Mouse (Mus musculus) neural tube, embryonic 15.5 days (tissue): Measurements from ENCODE around the gene Gstt1. TPM values are rescaled to one million over a fixed set of nuclear protein-coding genes. Genes with fewer than 3 reads are reported as not detected.

Experiments
- ATAC-seq: fragments of 200-750 bp; cut with Nextera tagmentation; 2 replicates; pipeline ENCODE4 v1.8.0; 2017; ENCODE audit warnings: mild to moderate bottlenecking, moderate TSS enrichment, moderate library complexity; ENCODE audit not compliant: low FRiP score
- H3K27ac ChIP-seq: fragments of 300-500 bp; sonication (generic); replicated peaks from 2 replicates; pipeline ENCODE4 v1.5.1; 2015; ENCODE audit warnings: mild to moderate bottlenecking, inconsistent platforms
- H3K27me3 ChIP-seq: fragments of 300-500 bp; sonication (generic); replicated peaks from 2 replicates; pipeline ENCODE4 v1.6.1; 2015; ENCODE audit warnings: inconsistent platforms
- H3K36me3 ChIP-seq: fragments of 300-500 bp; sonication (generic); 2 replicates; pipeline ENCODE4 v1.6.1; 2015; ENCODE audit warnings: inconsistent platforms
- H3K4me1 ChIP-seq: fragments of 300-500 bp; sonication (generic); 2 replicates; pipeline ENCODE4 v1.6.1; 2015; ENCODE audit warnings: inconsistent platforms
- H3K4me2 ChIP-seq: fragments of 300-500 bp; sonication (generic); 2 replicates; pipeline ENCODE4 v1.6.1; 2015; ENCODE audit warnings: inconsistent platforms, mild to moderate bottlenecking, moderate library complexity
- H3K4me3 ChIP-seq: fragments of 300-500 bp; sonication (generic); replicated peaks from 2 replicates; pipeline ENCODE4 v1.5.1; 2015; ENCODE audit warnings: mild to moderate bottlenecking, inconsistent platforms
- H3K9ac ChIP-seq: fragments of 300-500 bp; sonication (generic); replicated peaks from 2 replicates; pipeline ENCODE4 v1.6.1; 2015; ENCODE audit warnings: mild to moderate bottlenecking, inconsistent platforms
- H3K9me3 ChIP-seq: fragments of 300-500 bp; sonication (generic); replicated peaks from 2 replicates; pipeline ENCODE4 v1.6.1; 2016; ENCODE audit warnings: inconsistent platforms
- WGBS: fragments of 180-500 bp; shearing (Covaris S2); methylation state at CpG from one replicate; pipeline ENCODE4 v1.1.7; 2015; ENCODE audit warnings: mixed read lengths; 5-methylcytosine and 5-hydroxymethylcytosine counted together
- polyA plus RNA-seq: library from polyadenylated mRNA; unstranded; fragments of >200 nt; fragmentation: Nextera tagmentation; extraction: Ambion mirVana; gene quantifications from 2 replicates; pipeline ENCODE4 v1.2.1, GENCODE M21; 2015

The Gstt1 gene
- polyA plus RNA-seq, 1 experiment from 2014 or later, result 13.8 TPM

DNA sequence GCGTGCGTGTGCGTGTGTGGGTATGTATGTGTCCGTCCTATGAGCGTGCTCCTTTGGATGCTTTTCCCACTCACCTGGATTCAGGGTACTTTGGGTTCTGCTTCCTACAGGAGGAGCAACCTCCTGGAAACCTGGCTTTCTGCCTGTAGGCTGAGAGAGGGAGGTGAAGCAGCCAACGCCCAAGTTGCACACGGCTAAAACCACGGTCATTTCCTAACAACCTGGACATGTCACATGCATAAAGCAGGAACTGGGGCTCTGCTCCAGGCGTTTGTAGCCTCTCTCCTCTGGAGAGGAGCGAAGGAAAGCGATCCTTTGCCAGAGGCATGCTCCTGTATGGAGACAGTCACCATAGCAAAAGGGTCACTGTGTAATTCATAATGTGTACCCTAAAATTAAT lies 41.7 kb downstream of the Gstt1 start:
- ATAC-seq, result no peak
- H3K9me3 ChIP-seq, result no peaks in the 10 kb centered on the region
- peaks cover 37% of the 10 kb centered on the region for H3K36me3 ChIP-seq
- no peaks in the 10 kb centered on the region for H3K27me3 ChIP-seq
- no peak overlapping the region for H3K4me2 ChIP-seq
- no peak overlapping the region for H3K27ac ChIP-seq
- 97% methylated on average over 11 of the region's 11 CpGs for WGBS
- H3K4me1 ChIP-seq, result no peaks in the 10 kb centered on the region
- no peak overlapping the region for H3K9ac ChIP-seq
- H3K4me3 ChIP-seq, result no peak overlapping the region

DNA sequence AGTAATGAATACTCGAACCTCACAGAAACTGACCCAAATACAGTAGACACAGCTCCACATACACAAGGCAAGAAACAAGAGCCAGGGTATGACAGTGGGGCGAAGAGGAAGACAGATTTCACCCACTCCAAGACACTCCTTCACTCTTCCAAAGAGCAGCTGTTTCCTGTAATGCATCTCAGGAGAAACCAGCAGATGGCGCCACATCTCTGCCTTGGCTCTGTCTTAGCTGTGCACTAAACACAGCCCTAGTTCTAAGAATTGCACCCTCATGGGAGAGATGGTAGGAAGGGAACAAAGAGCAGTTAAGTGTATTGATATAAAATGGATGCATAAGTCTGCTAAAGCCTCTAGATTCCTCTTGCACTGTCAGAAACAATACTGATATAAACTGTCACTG lies 54.4 kb downstream of the Gstt1 start:
- Histone ChIP-seq H3K9ac (no peak overlapping the region), H3K9me3 (no peaks in the 10 kb centered on the region), H3K4me1 (peaks cover 11% of the 10 kb centered on the region), H3K27me3 (no peaks in the 10 kb centered on the region), H3K36me3 (peaks cover 84% of the 10 kb centered on the region), H3K27ac (peak overlapping the region; percentile 68), H3K4me2 (no peak overlapping the region), H3K4me3 (no peak overlapping the region)
- peak; percentile 92 for ATAC-seq
- whole genome bisulfite sequencing, result 48% methylated on average over 3 of the region's 3 CpGs

DNA sequence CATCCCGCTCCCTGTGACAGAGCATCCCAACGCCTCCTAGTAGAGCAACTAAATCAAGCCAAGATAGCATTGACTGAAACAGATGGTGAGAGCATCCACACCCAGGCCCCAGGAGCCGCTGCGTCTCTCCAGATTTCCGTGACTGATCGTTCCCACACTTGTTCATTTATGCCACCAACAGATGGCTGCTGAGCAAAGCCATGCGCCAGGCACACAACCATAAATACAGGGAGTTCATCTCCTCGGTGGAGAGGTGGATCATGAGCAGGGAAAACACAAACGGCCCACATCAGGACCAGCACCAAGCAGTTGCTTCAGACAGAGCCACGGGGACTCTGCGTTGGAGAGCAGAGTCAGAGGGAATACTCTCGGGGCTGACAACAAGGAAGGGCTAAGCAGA lies 55.0 kb downstream of the Gstt1 start:
- 85% methylated on average over 12 of the region's 12 CpGs for WGBS

DNA sequence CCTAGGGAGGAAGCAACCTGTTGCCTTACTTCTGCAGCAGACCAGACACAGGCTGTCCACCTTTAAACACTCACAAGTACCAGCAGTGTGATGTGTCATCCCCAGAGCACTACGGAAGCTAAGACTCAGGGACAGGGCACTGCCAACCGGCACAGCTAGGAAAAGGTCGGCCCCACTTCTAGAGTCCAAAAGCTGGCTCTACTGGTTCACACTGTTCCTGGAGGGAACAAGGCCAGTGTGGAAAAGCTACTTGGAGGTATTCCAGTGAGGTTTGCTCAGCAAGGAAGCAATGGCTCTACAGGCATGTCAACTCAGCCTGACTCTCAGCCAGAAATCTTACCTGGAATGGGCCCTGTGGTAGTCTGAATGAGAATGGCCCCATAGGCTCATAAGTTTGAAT lies 57.5 kb downstream of the Gstt1 start:
- Histone ChIP-seq H3K4me2 (no peak overlapping the region), H3K9me3 (no peaks in the 10 kb centered on the region), H3K9ac (no peak overlapping the region), H3K36me3 (peaks cover 83% of the 10 kb centered on the region), H3K27ac (no peak overlapping the region), H3K4me1 (peaks cover 11% of the 10 kb centered on the region), H3K4me3 (no peak overlapping the region), H3K27me3 (no peaks in the 10 kb centered on the region)
- WGBS, result 95% methylated on average over 3 of the region's 3 CpGs
- ATAC-seq, result no peak

More for the DNA sequence above, 55.0 kb downstream of the Gstt1 start:
- H3K4me3 ChIP-seq, result no peak overlapping the region
- no peak overlapping the region for H3K4me2 ChIP-seq
- no peak overlapping the region for H3K9ac ChIP-seq
- no peaks in the 10 kb centered on the region for H3K9me3 ChIP-seq
- H3K4me1 ChIP-seq, result peaks cover 11% of the 10 kb centered on the region
- H3K36me3 ChIP-seq, result peaks cover 86% of the 10 kb centered on the region
- ATAC-seq, result peak; percentile 29; the same call in 1 of the 2 replicates
- H3K27ac ChIP-seq, result no peak overlapping the region
- H3K27me3 ChIP-seq, result no peaks in the 10 kb centered on the region

Other genes starting within 250 kb of the Gstt1 start
- gene Lrrc75b, start 238.3 kb downstream of the Gstt1 start, polyA plus RNA-seq, result 33.0 and 36.3 TPM in 2 replicates
- gene Ggt1, start 237.0 kb downstream of the Gstt1 start, polyA plus RNA-seq, result 1.3 and 2.0 TPM in 2 replicates
- gene Ggt5, start 209.2 kb downstream of the Gstt1 start, polyA plus RNA-seq, result 2.2 and 4.8 TPM in 2 replicates
- gene Susd2, start 154.6 kb downstream of the Gstt1 start, polyA plus RNA-seq, result 16.0 and 16.9 TPM in 2 replicates
- 32.9 and 35.8 TPM in 2 replicates for gene Cabin1, start 34.2 kb downstream of the Gstt1 start, polyA plus RNA-seq
- 91.4 and 101 TPM in 2 replicates for gene Ddt, start 25.2 kb downstream of the Gstt1 start, polyA plus RNA-seq
- 0.29 TPM in 1 of 2 replicates, not detected in the other for gene Gm20441, start 17.6 kb downstream of the Gstt1 start, polyA plus RNA-seq
- 1.3 and 5.3 TPM in 2 replicates for gene Gstt3, start 17.2 kb downstream of the Gstt1 start, polyA plus RNA-seq
- not detected in 2 replicates for gene Gstt4, start 24.0 kb upstream of the Gstt1 start, polyA plus RNA-seq
- 6.3 and 16.2 TPM in 2 replicates for gene Gstt2, start 38.8 kb upstream of the Gstt1 start, polyA plus RNA-seq
- 1,840 and 1,880 TPM in 2 replicates for gene Mif, start 61.7 kb upstream of the Gstt1 start, polyA plus RNA-seq
- 1.2 and 1.9 TPM in 2 replicates for gene Derl3, start 94.8 kb upstream of the Gstt1 start, polyA plus RNA-seq
- gene Smarcb1, start 123.0 kb upstream of the Gstt1 start, polyA plus RNA-seq, result 229 and 243 TPM in 2 replicates
- gene Chchd10, start 134.5 kb upstream of the Gstt1 start, polyA plus RNA-seq, result 166 and 190 TPM in 2 replicates
- 18.6 and 25.4 TPM in 2 replicates for gene Mmp11, start 137.9 kb upstream of the Gstt1 start, polyA plus RNA-seq
- gene Gm867, start 142.1 kb upstream of the Gstt1 start, polyA plus RNA-seq, result 2.3 TPM in 2 replicates
- 1.0 and 1.4 TPM in 2 replicates for gene Vpreb3, start 144.5 kb upstream of the Gstt1 start, polyA plus RNA-seq
- gene Gm5134, start 155.9 kb upstream of the Gstt1 start, polyA plus RNA-seq, result 0.08 TPM in 1 of 2 replicates, not detected in the other
- 10.3 and 15.3 TPM in 2 replicates for gene Zfp280b, start 234.1 kb upstream of the Gstt1 start, polyA plus RNA-seq